Comparison of ENCODE assay signal across 38 mouse cellular contexts in the genomic region with DNA sequence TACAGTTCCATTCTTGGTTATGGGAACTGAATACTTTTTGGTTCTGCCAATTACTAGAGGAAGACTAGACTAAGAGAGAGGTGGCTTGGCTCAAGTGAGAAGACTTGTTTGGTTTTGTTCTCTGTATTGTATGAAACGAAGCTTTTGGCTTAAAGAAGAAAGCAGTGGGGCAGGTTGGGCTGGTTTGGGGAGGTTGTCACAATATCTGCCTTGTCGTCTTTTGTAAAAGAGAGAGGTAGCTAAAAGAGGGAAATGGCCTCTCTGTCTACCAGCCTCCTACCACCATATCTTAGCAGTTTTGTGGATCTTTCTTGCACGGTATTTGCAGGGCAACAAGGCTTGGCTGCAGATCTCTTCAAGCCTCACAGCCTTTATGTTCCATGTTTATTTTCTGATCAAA. TPM values are rescaled to one million over a fixed set of nuclear protein-coding genes. Genes with fewer than 3 reads are reported as not detected.
A peak's percentile ranks its signal among the peaks of the same experiment; 100 is the strongest.
DNase-seq lines count a peak whose midpoint lies in the region; ATAC-seq lines count a peak whose summit lies in the region.
"Had no signal": no experiment of that assay in that cellular context is flagged by ENCODE, and none has a peak within 500 bp of the region (broad histone marks: within the 10 kb centered on the region; RNA-seq: fewer than 3 reads in every experiment).

No protein-coding gene starts in this region.

- WGBS in embryonic facial prominence, embryonic 11.5 days: 52% methylated on average over 3 of the region's 3 CpGs
- 59% methylated on average over 3 of the region's 3 CpGs for WGBS in embryonic facial prominence, embryonic 10.5 days
- WGBS in embryonic facial prominence, embryonic 15.5 days: 53% methylated on average over 3 of the region's 3 CpGs
- 53% methylated on average over 3 of the region's 3 CpGs for WGBS in stomach, embryonic 16.5 days

- H3K27ac ChIP-seq in embryonic facial prominence, embryonic 11.5 days (replicated peaks; ENCODE audit: low read depth, low read length): no peak overlapping the region
- H3K27ac ChIP-seq in embryonic facial prominence, embryonic 10.5 days (replicated peaks): no peak overlapping the region
- peak overlapping the region; percentile 44; the same call in 1 of the 2 replicates for H3K27ac ChIP-seq in embryonic facial prominence, embryonic 15.5 days (replicated peaks)
- H3K27ac ChIP-seq in stomach, embryonic 16.5 days (ENCODE audit: low read length): peak overlapping the region; percentile 78
- H3K27ac ChIP-seq: embryonic facial prominence, embryonic 12.5 days; heart, adult 2 months; hindbrain, embryonic 14.5 days; kidney, embryonic 15.5 days; limb, embryonic 13.5 days; liver, embryonic 12.5 days; macrophage; midbrain, embryonic 13.5 days; neural tube, embryonic 13.5 days had no signal

- ATAC-seq in embryonic facial prominence, embryonic 11.5 days (replicated peaks; ENCODE audit: insufficient number of reproducible peaks, low FRiP score, low TSS enrichment, low read depth): no peak
- ATAC-seq in embryonic facial prominence, embryonic 15.5 days (ENCODE audit: insufficient number of reproducible peaks, low FRiP score, low TSS enrichment, low read depth): no peak
- no peak for ATAC-seq in stomach, embryonic 16.5 days (ENCODE audit: insufficient read depth, low FRiP score)
- ATAC-seq in granulocyte monocyte progenitor cell, adult 5-6 weeks (replicated peaks; ENCODE audit: poor library complexity, severe bottlenecking): no peak
- ATAC-seq: activated CD4-positive, CD25-positive, alpha-beta regulatory T cell, adult 4 months; forebrain, embryonic 14.5 days; intestine, postnatal 0 days; liver, embryonic 12.5 days; midbrain, embryonic 13.5 days had no signal

- no peak overlapping the region for H3K4me2 ChIP-seq in embryonic facial prominence, embryonic 11.5 days (ENCODE audit: low read depth, low read length)
- H3K4me2 ChIP-seq in embryonic facial prominence, embryonic 15.5 days (replicated peaks): no peak overlapping the region
- H3K4me2 ChIP-seq in stomach, embryonic 16.5 days (ENCODE audit: low read depth, low read length): 0 out of 2 replicates have a peak overlapping the region, but pooled peaks have one; percentile 8
- H3K4me2 ChIP-seq: embryonic facial prominence, embryonic 12.5 days; heart, embryonic 12.5 days; hindbrain, embryonic 14.5 days; kidney, embryonic 15.5 days; limb, embryonic 13.5 days; liver, embryonic 12.5 days; midbrain, embryonic 13.5 days; neural tube, embryonic 13.5 days had no signal

- peak; percentile 29 for DNase-seq in embryonic facial prominence, embryonic 11.5 days (ENCODE audit: low spot score)
- no peak for DNase-seq in embryonic facial prominence, embryonic 10.5 days (ENCODE audit: low spot score)
- DNase-seq in lung, postnatal 36 days: peak; percentile 44
- no peak for DNase-seq in lung, postnatal 10 days
- DNase-seq in heart, postnatal 10 days: no peak
- DNase-seq: adrenal gland, adult 2 months; adrenal gland, postnatal 36 days; cerebellum, adult 8-10 months; cerebellum, postnatal 25 days; gastrocnemius, postnatal 25 days; heart, adult 2 months; kidney, postnatal 25 days; lung, adult 2 months; right cerebral cortex, postnatal 4 days; thymus, postnatal 14 days had no signal

- no peaks in the 10 kb centered on the region for H3K27me3 ChIP-seq in embryonic facial prominence, embryonic 11.5 days (ENCODE audit: control insufficient read depth, insufficient read depth, low read length)
- 0 out of 2 replicates have a peak, but pooled peaks cover 11% of the 10 kb centered on the region for H3K27me3 ChIP-seq in embryonic facial prominence, embryonic 10.5 days (replicated peaks; ENCODE audit: low read depth, poor library complexity, severe bottlenecking)
- no peaks in the 10 kb centered on the region for H3K27me3 ChIP-seq in embryonic facial prominence, embryonic 15.5 days
- no peaks in the 10 kb centered on the region for H3K27me3 ChIP-seq in stomach, embryonic 16.5 days (ENCODE audit: control insufficient read depth, insufficient read depth, low read length)
- H3K27me3 ChIP-seq: CH12.LX; embryonic facial prominence, embryonic 12.5 days; heart, embryonic 12.5 days; kidney, embryonic 15.5 days; limb, embryonic 13.5 days; liver, embryonic 12.5 days; midbrain, embryonic 13.5 days; neural tube, embryonic 13.5 days had no signal

- H3K36me3 ChIP-seq in embryonic facial prominence, embryonic 11.5 days (replicated peaks; ENCODE audit: control insufficient read depth, insufficient read depth, low read depth, low read length): no peaks in the 10 kb centered on the region
- no peaks in the 10 kb centered on the region for H3K36me3 ChIP-seq in embryonic facial prominence, embryonic 10.5 days (replicated peaks)
- H3K36me3 ChIP-seq in embryonic facial prominence, embryonic 15.5 days: no peaks in the 10 kb centered on the region
- no peaks in the 10 kb centered on the region for H3K36me3 ChIP-seq in stomach, embryonic 16.5 days (ENCODE audit: control insufficient read depth, insufficient read depth, low read length)
- H3K36me3 ChIP-seq: embryonic facial prominence, embryonic 12.5 days; heart, embryonic 12.5 days; kidney, embryonic 15.5 days; limb, embryonic 13.5 days; liver, embryonic 12.5 days; midbrain, embryonic 13.5 days; neural tube, embryonic 13.5 days had no signal

- no peak overlapping the region for H3K4me3 ChIP-seq in embryonic facial prominence, embryonic 11.5 days (ENCODE audit: low read depth, low read length)
- H3K4me3 ChIP-seq in embryonic facial prominence, embryonic 10.5 days: no peak overlapping the region
- no peak overlapping the region for H3K4me3 ChIP-seq in embryonic facial prominence, embryonic 15.5 days (replicated peaks)
- H3K4me3 ChIP-seq in stomach, embryonic 16.5 days (replicated peaks; ENCODE audit: low read length): no peak overlapping the region
- H3K4me3 ChIP-seq: embryonic facial prominence, embryonic 12.5 days; heart, adult 2 months; heart, embryonic 12.5 days; kidney, embryonic 15.5 days; limb, embryonic 13.5 days; liver, embryonic 12.5 days; midbrain, embryonic 13.5 days; neural tube, embryonic 13.5 days had no signal

- no peak overlapping the region for H3K9ac ChIP-seq in embryonic facial prominence, embryonic 11.5 days (replicated peaks; ENCODE audit: low read length)
- H3K9ac ChIP-seq in embryonic facial prominence, embryonic 15.5 days: no peak overlapping the region
- H3K9ac ChIP-seq in stomach, embryonic 16.5 days (ENCODE audit: low read length): no peak overlapping the region
- H3K9ac ChIP-seq: embryonic facial prominence, embryonic 12.5 days; heart, embryonic 12.5 days; hindbrain, embryonic 14.5 days; kidney, embryonic 15.5 days; limb, embryonic 13.5 days; liver, embryonic 12.5 days; midbrain, embryonic 13.5 days; neural tube, embryonic 13.5 days had no signal

- intact Hi-C loops in heart, postnatal 10 days (cut with DNase I): no loop called here

- no peaks in the 10 kb centered on the region for H3K9me3 ChIP-seq in embryonic facial prominence, embryonic 11.5 days (replicated peaks; ENCODE audit: control insufficient read depth, low read length)
- H3K9me3 ChIP-seq in embryonic facial prominence, embryonic 10.5 days: no peaks in the 10 kb centered on the region
- H3K9me3 ChIP-seq in embryonic facial prominence, embryonic 15.5 days (replicated peaks): no peaks in the 10 kb centered on the region
- H3K9me3 ChIP-seq in stomach, embryonic 16.5 days (replicated peaks; ENCODE audit: control insufficient read depth, low read length): no peaks in the 10 kb centered on the region
- H3K9me3 ChIP-seq: embryonic facial prominence, embryonic 12.5 days; heart, embryonic 12.5 days; kidney, embryonic 15.5 days; limb, embryonic 13.5 days; liver, embryonic 12.5 days; midbrain, embryonic 13.5 days; neural tube, embryonic 13.5 days had no signal

- no peaks in the 10 kb centered on the region for H3K4me1 ChIP-seq in embryonic facial prominence, embryonic 11.5 days (ENCODE audit: control insufficient read depth, insufficient read depth, low read length)
- H3K4me1 ChIP-seq in embryonic facial prominence, embryonic 10.5 days: no peaks in the 10 kb centered on the region
- H3K4me1 ChIP-seq in embryonic facial prominence, embryonic 15.5 days: no peaks in the 10 kb centered on the region
- no peaks in the 10 kb centered on the region for H3K4me1 ChIP-seq in stomach, embryonic 16.5 days (ENCODE audit: control insufficient read depth, insufficient read depth, low read length)
- H3K4me1 ChIP-seq: embryonic facial prominence, embryonic 12.5 days; kidney, embryonic 15.5 days; liver, embryonic 12.5 days; midbrain, embryonic 13.5 days had no signal

RNA-seq across cellular contexts. Expression of a gene that starts 14.0 kb away (rescaled TPM):
- 0.21 and 0.22 TPM in 2 replicates for polyA plus RNA-seq in embryonic facial prominence, embryonic 11.5 days (2014; fragmentation: Nextera tagmentation; extraction: Ambion mirVana)
- polyA plus RNA-seq in embryonic facial prominence, embryonic 10.5 days (2016; fragmentation: Nextera tagmentation; extraction: Ambion mirVana): 0.33 and 0.36 TPM in 2 replicates
- polyA plus RNA-seq in embryonic facial prominence, embryonic 15.5 days (2015; fragmentation: Nextera tagmentation; extraction: Ambion mirVana): 2.6 and 2.9 TPM in 2 replicates
- polyA plus RNA-seq in stomach, embryonic 16.5 days (2015; fragmentation: Nextera tagmentation; extraction: Ambion mirVana): 112 and 124 TPM in 2 replicates
- total RNA-seq in granulocyte monocyte progenitor cell, adult 5-6 weeks (2014; fragmentation: Nextera tagmentation): not detected in 2 replicates
- total RNA-seq in granulocyte monocyte progenitor cell, adult 5-6 weeks (2017): not detected in 2 replicates
- total RNA-seq in heart, postnatal 10 days (2021): 10 to 100 TPM; 33.8 to 39.5 TPM
- total RNA-seq: hematopoietic stem cell, adult 5-6 weeks; layer of hippocampus, adult 18-20 months; left cerebral cortex, adult 8-10 months; left cerebral cortex, postnatal 36 days; megakaryocyte-erythroid progenitor cell, adult 5-6 weeks had no signal
- polyA plus RNA-seq: activated CD4-positive, CD25-positive, alpha-beta regulatory T cell, adult 4 months; C2C12; liver, embryonic 12.5 days; macrophage; midbrain, embryonic 13.5 days; spleen, adult 2 months had no signal

RNA-seq across cellular contexts. Expression of a gene that starts 15.8 kb away (rescaled TPM):
- 0.31 TPM in 1 of 2 replicates, not detected in the other for polyA plus RNA-seq in embryonic facial prominence, embryonic 11.5 days (2014; fragmentation: Nextera tagmentation; extraction: Ambion mirVana)
- polyA plus RNA-seq in embryonic facial prominence, embryonic 10.5 days (2016; fragmentation: Nextera tagmentation; extraction: Ambion mirVana): not detected in 2 replicates
- polyA plus RNA-seq in embryonic facial prominence, embryonic 15.5 days (2015; fragmentation: Nextera tagmentation; extraction: Ambion mirVana): 3.5 and 5.2 TPM in 2 replicates
- 4.1 and 4.2 TPM in 2 replicates for polyA plus RNA-seq in stomach, embryonic 16.5 days (2015; fragmentation: Nextera tagmentation; extraction: Ambion mirVana)
- total RNA-seq in granulocyte monocyte progenitor cell, adult 5-6 weeks (2014; fragmentation: Nextera tagmentation): 9.1 and 15.6 TPM in 2 replicates
- total RNA-seq in granulocyte monocyte progenitor cell, adult 5-6 weeks (2017): 16.6 and 19.3 TPM in 2 replicates
- total RNA-seq in heart, postnatal 10 days (2021): not detected
- total RNA-seq: CH12.LX; gastrocnemius, postnatal 25 days; heart, adult 2 months had no signal
- polyA plus RNA-seq: activated CD4-positive, CD25-positive, alpha-beta regulatory T cell, adult 4 months; C2C12; forebrain, embryonic 14.5 days; liver, embryonic 12.5 days; midbrain, embryonic 13.5 days had no signal

Comparison
In these comparisons a context has a peak if more than half of its experiments do, and no peak if none do; other contexts are left out.
1. DNase-seq: peak in embryonic facial prominence, embryonic 11.5 days (single experiment) and lung, postnatal 36 days (single experiment); none in embryonic facial prominence, embryonic 10.5 days (single experiment), lung, postnatal 10 days (single experiment) and heart, postnatal 10 days (0 of 2).
2. H3K27ac ChIP-seq: peak in embryonic facial prominence, embryonic 15.5 days (single experiment) and stomach, embryonic 16.5 days (single experiment); none in embryonic facial prominence, embryonic 11.5 days (single experiment) and embryonic facial prominence, embryonic 10.5 days (single experiment).
3. RNA of a gene that starts 14.0 kb away (polyA plus RNA-seq): 112 to 124 TPM in stomach, embryonic 16.5 days; 2.6 to 2.9 TPM in embryonic facial prominence, embryonic 15.5 days, 0.33 to 0.36 TPM in embryonic facial prominence, embryonic 10.5 days and 0.21 to 0.22 TPM in embryonic facial prominence, embryonic 11.5 days; every median in the first group is over 10 times any median in the second.